Mouse (Mus musculus) thymus, adult 2 months (tissue): ENCODE results near the gene Tuba4a.

ENCODE experiments used
- CTCF ChIP-seq: fragments of 200-500 bp; IDR thresholded peaks from 2 replicates; pipeline ENCODE4 v1.5.1; 2012; ENCODE audit warnings: mild to moderate bottlenecking, control low read depth, low read length, moderate library complexity, borderline replicate concordance; ENCODE audit not compliant: control insufficient read depth, poor library complexity, insufficient read depth; ENCODE audit errors: extremely low read depth
- POLR2A ChIP-seq: fragments of 200-500 bp; IDR thresholded peaks from 2 replicates; pipeline ENCODE4 v1.6.1; 2012; ENCODE audit warnings: mild to moderate bottlenecking, low read length, control low read depth, moderate library complexity; ENCODE audit not compliant: control insufficient read depth, poor library complexity, insufficient read depth; ENCODE audit errors: extremely low read depth

DNA sequence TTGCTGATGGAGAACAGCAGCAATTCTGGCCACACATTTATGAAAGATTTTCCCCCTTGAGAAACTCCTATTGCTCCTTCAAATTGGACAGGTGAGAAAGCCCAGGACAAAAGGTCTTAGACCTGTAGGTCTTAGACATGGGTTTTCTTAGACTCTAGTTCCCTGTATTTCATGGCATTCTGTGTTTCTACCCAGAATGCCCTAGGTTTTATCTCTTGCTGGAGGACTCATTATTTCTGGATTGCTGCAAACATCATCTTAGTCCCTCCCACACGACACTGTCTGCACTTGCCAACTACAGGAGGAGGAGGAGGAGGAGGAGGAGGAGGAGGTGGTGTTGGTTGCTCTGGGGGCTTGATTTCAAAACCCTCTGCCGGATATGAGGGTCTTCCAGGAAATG is 6.5 kb upstream of the Tuba4a start:
- TF ChIP-seq CTCF, result no peak
- TF ChIP-seq POLR2A, result no peak
